13 mouse cellular contexts compared by ENCODE assay signal in the genomic region with DNA sequence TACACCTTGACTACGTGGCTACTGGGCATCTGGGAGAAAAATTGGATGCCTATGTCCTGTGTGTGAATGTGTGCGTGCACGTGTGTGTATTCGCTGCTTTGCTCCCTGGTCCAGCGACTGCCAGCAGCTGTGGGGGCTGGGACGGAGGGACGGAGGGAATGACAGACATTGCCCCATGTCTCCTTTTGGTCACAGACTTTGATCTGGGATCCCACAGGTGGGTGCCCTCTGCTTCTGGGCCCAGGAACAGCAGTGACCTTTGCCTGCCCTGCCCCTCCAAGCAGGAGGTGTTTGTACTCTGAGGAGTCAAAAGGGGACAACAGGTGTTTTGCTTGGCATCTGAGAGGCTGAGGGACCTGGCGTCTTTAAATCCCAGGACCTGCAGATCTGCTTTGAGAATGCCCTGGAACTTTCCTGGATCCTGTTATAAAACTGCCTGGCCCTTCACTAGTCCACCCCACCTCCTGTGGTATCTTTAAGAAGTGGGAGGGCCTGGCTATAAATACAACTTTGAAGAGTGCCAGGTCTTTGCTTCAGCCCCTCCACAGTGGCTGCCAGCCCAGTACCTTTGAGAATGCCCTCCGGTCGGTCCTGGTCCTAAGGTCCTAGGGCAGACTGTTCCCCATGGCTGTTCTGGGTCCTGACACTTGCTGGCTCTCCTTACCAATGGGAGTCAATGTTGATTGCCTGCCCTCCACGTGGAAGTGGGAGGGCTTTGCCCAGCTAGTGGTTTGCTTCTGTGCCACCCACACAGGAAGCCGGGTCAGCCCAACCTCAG. TPM values are rescaled to one million over a fixed set of nuclear protein-coding genes. Genes with fewer than 3 reads are reported as not detected.
DNase-seq lines count a peak whose midpoint lies in the region; ATAC-seq and TF ChIP-seq lines count a peak whose summit lies in the region.
"Had no signal": no experiment of that assay in that cellular context is flagged by ENCODE, and none has a peak within 500 bp of the region (broad histone marks: within the 10 kb centered on the region; RNA-seq: fewer than 3 reads in every experiment).

No protein-coding gene starts in this region.

- TF ChIP-seq CTCF in stomach, postnatal 0 days (IDR thresholded peaks at IDR 0.05; ENCODE audit: low read depth): no peak

- ATAC-seq in megakaryocyte, adult 5-6 weeks (ENCODE audit: poor library complexity, severe bottlenecking): no peak
- ATAC-seq in stomach, postnatal 0 days (ENCODE audit: low FRiP score, low TSS enrichment): no peak
- ATAC-seq: activated CD4-positive, CD25-positive, alpha-beta regulatory T cell, adult 4 months; intestine, embryonic 15.5 days had no signal

- H3K9me3 ChIP-seq in megakaryocyte, embryonic 14.5 days: no peaks in the 10 kb centered on the region
- H3K9me3 ChIP-seq in stomach, postnatal 0 days (ENCODE audit: control insufficient read depth, low read length): no peaks in the 10 kb centered on the region
- no peaks in the 10 kb centered on the region for H3K9me3 ChIP-seq in hindbrain, embryonic 10.5 days
- H3K9me3 ChIP-seq: intestine, embryonic 15.5 days; midbrain, embryonic 10.5 days; stomach, embryonic 15.5 days had no signal

- H3K4me1 ChIP-seq in megakaryocyte, embryonic 14.5 days: peaks cover 62% of the 10 kb centered on the region
- 0 out of 2 replicates have a peak, but pooled peaks cover 4% of the 10 kb centered on the region for H3K4me1 ChIP-seq in stomach, postnatal 0 days (replicated peaks; ENCODE audit: control insufficient read depth, insufficient read depth)
- H3K4me1 ChIP-seq in hindbrain, embryonic 10.5 days (replicated peaks): peaks cover 35% of the 10 kb centered on the region

- peak; percentile 74 for DNase-seq in gastrocnemius, adult 18-20 months (ENCODE audit: low spot score)
- DNase-seq in gastrocnemius, postnatal 14 days: no peak
- peak; percentile 69 to 75 for DNase-seq in heart, postnatal 10 days
- no peak for DNase-seq in stomach, postnatal 0 days (ENCODE audit: low spot score)
- DNase-seq in hindbrain, embryonic 10.5 days (ENCODE audit: low spot score): no peak
- DNase-seq in cerebellum, adult 8-10 months: no peak
- DNase-seq: right cerebral cortex, postnatal 25 days had no signal

- TF ChIP-seq EP300 in stomach, postnatal 0 days (optimal IDR thresholded peaks at IDR 0.05): no peak

- 0 out of 2 replicates have a peak overlapping the region, but pooled peaks have one; percentile 13 for H3K9ac ChIP-seq in stomach, postnatal 0 days (ENCODE audit: low read length)
- H3K9ac ChIP-seq: intestine, embryonic 15.5 days; stomach, embryonic 15.5 days had no signal

- intact Hi-C loops in gastrocnemius, postnatal 14 days (cut with DNase I; ENCODE audit: low total_unique reads): no loop called here
- intact Hi-C loops in heart, postnatal 10 days (cut with DNase I): no loop called here

- no peaks in the 10 kb centered on the region for H3K27me3 ChIP-seq in megakaryocyte, embryonic 14.5 days (replicated peaks)
- no peaks in the 10 kb centered on the region for H3K27me3 ChIP-seq in stomach, postnatal 0 days (ENCODE audit: control insufficient read depth, insufficient read depth, low read length)
- H3K27me3 ChIP-seq in hindbrain, embryonic 10.5 days (ENCODE audit: insufficient read depth, poor library complexity, severe bottlenecking): peaks cover 10% of the 10 kb centered on the region
- H3K27me3 ChIP-seq: intestine, embryonic 15.5 days; stomach, embryonic 15.5 days had no signal

- no peak overlapping the region for H3K4me2 ChIP-seq in stomach, postnatal 0 days (replicated peaks; ENCODE audit: low read depth)
- H3K4me2 ChIP-seq: intestine, embryonic 15.5 days; stomach, embryonic 15.5 days had no signal

- WGBS in stomach, postnatal 0 days: 80% methylated on average over 12 of the region's 12 CpGs
- 87% methylated on average over 12 of the region's 12 CpGs for WGBS in hindbrain, embryonic 10.5 days

- H3K36me3 ChIP-seq in megakaryocyte, embryonic 14.5 days (replicated peaks; ENCODE audit: low read length): peaks cover 75% of the 10 kb centered on the region
- peaks cover 6% of the 10 kb centered on the region for H3K36me3 ChIP-seq in stomach, postnatal 0 days (ENCODE audit: control insufficient read depth, insufficient read depth, low read length)
- H3K36me3 ChIP-seq in hindbrain, embryonic 10.5 days: peaks cover 60% of the 10 kb centered on the region

- peak overlapping the region; percentile 84 for H3K4me3 ChIP-seq in megakaryocyte, embryonic 14.5 days (replicated peaks)
- no peak overlapping the region for H3K4me3 ChIP-seq in stomach, postnatal 0 days (ENCODE audit: low read depth, low read length)
- H3K4me3 ChIP-seq in hindbrain, embryonic 10.5 days: no peak overlapping the region
- H3K4me3 ChIP-seq: intestine, embryonic 15.5 days; midbrain, embryonic 10.5 days; stomach, embryonic 15.5 days had no signal

- H3K27ac ChIP-seq in stomach, postnatal 0 days (replicated peaks): no peak overlapping the region
- no peak overlapping the region for H3K27ac ChIP-seq in hindbrain, embryonic 10.5 days
- H3K27ac ChIP-seq: intestine, embryonic 15.5 days; midbrain, embryonic 10.5 days; stomach, embryonic 15.5 days had no signal

RNA-seq across cellular contexts. Expression of gene Klhl21, which starts 4.6 kb away (rescaled TPM):
- 100 to 1,000 TPM in 1 of 2 experiments, 10 to 100 TPM in 1; 98.5 to 113 TPM for total RNA-seq in gastrocnemius, adult 18-20 months (2021)
- 10 to 100 TPM; 26.9 to 31.8 TPM for total RNA-seq in gastrocnemius, postnatal 14 days (2021)
- polyA plus RNA-seq in megakaryocyte, embryonic 14.5 days (2012; ENCODE audit: insufficient read depth, low replicate concordance): 4.4 and 7.1 TPM in 2 replicates
- 2.6 and 3.8 TPM in 2 replicates for total RNA-seq in megakaryocyte, adult 5-6 weeks (2015)
- 3.1 and 4.1 TPM in 2 replicates for total RNA-seq in megakaryocyte, adult 5-6 weeks (2017)
- 10 to 100 TPM; 43.5 to 49.4 TPM for total RNA-seq in heart, postnatal 10 days (2021)
- polyA plus RNA-seq in stomach, postnatal 0 days (2015; fragmentation: Nextera tagmentation; extraction: Ambion mirVana): 11.2 and 11.9 TPM in 2 replicates
- polyA plus RNA-seq in hindbrain, embryonic 10.5 days (2016; fragmentation: Nextera tagmentation; extraction: Ambion mirVana): 7.7 and 8.7 TPM in 2 replicates

RNA-seq across cellular contexts. Expression of gene Zbtb48, which starts 14.2 kb away (rescaled TPM):
- 1 to 10 TPM; 2.2 to 3.1 TPM for total RNA-seq in gastrocnemius, adult 18-20 months (2021)
- total RNA-seq in gastrocnemius, postnatal 14 days (2021): 1 to 10 TPM; 1.8 to 3.3 TPM
- polyA plus RNA-seq in megakaryocyte, embryonic 14.5 days (2012; ENCODE audit: insufficient read depth, low replicate concordance): 3.8 and 4.3 TPM in 2 replicates
- total RNA-seq in megakaryocyte, adult 5-6 weeks (2015): 6.9 and 8.1 TPM in 2 replicates
- 3.8 and 8.9 TPM in 2 replicates for total RNA-seq in megakaryocyte, adult 5-6 weeks (2017)
- total RNA-seq in heart, postnatal 10 days (2021): 1 to 10 TPM; 4.9 to 5.2 TPM
- polyA plus RNA-seq in stomach, postnatal 0 days (2015; fragmentation: Nextera tagmentation; extraction: Ambion mirVana): 10.1 and 10.6 TPM in 2 replicates
- 23.3 and 25.9 TPM in 2 replicates for polyA plus RNA-seq in hindbrain, embryonic 10.5 days (2016; fragmentation: Nextera tagmentation; extraction: Ambion mirVana)

RNA-seq across cellular contexts. Expression of gene Phf13, which starts 17.2 kb away (rescaled TPM):
- 1 to 10 TPM; 4.6 to 4.7 TPM for total RNA-seq in gastrocnemius, adult 18-20 months (2021)
- 1 to 10 TPM; 4.1 to 4.4 TPM for total RNA-seq in gastrocnemius, postnatal 14 days (2021)
- 3.9 and 7.9 TPM in 2 replicates for polyA plus RNA-seq in megakaryocyte, embryonic 14.5 days (2012; ENCODE audit: insufficient read depth, low replicate concordance)
- total RNA-seq in megakaryocyte, adult 5-6 weeks (2015): 3.9 and 5.6 TPM in 2 replicates
- total RNA-seq in megakaryocyte, adult 5-6 weeks (2017): 4.0 and 4.5 TPM in 2 replicates
- 10 to 100 TPM in 1 of 2 experiments, 1 to 10 TPM in 1; 8.5 to 11.3 TPM for total RNA-seq in heart, postnatal 10 days (2021)
- polyA plus RNA-seq in stomach, postnatal 0 days (2015; fragmentation: Nextera tagmentation; extraction: Ambion mirVana): 12.4 and 12.7 TPM in 2 replicates
- polyA plus RNA-seq in hindbrain, embryonic 10.5 days (2016; fragmentation: Nextera tagmentation; extraction: Ambion mirVana): 30.7 TPM in 2 replicates

RNA-seq across cellular contexts. Expression of gene Thap3, which starts 24.4 kb away (rescaled TPM):
- total RNA-seq in gastrocnemius, adult 18-20 months (2021): 10 to 100 TPM; 30.0 to 33.3 TPM
- total RNA-seq in gastrocnemius, postnatal 14 days (2021): 10 to 100 TPM; 28.0 to 32.2 TPM
- polyA plus RNA-seq in megakaryocyte, embryonic 14.5 days (2012; ENCODE audit: insufficient read depth, low replicate concordance): 27.3 and 48.0 TPM in 2 replicates
- 9.6 and 11.2 TPM in 2 replicates for total RNA-seq in megakaryocyte, adult 5-6 weeks (2015)
- total RNA-seq in megakaryocyte, adult 5-6 weeks (2017): 10.3 and 12.9 TPM in 2 replicates
- 10 to 100 TPM; 10.3 to 12.5 TPM for total RNA-seq in heart, postnatal 10 days (2021)
- 22.2 and 23.5 TPM in 2 replicates for polyA plus RNA-seq in stomach, postnatal 0 days (2015; fragmentation: Nextera tagmentation; extraction: Ambion mirVana)
- polyA plus RNA-seq in hindbrain, embryonic 10.5 days (2016; fragmentation: Nextera tagmentation; extraction: Ambion mirVana): 34.5 and 36.2 TPM in 2 replicates

RNA-seq across cellular contexts. Expression of gene Tas1r1, which starts 25.1 kb away (rescaled TPM):
- total RNA-seq in gastrocnemius, adult 18-20 months (2021): under 1 TPM; 0.52 to 0.91 TPM
- 1 to 10 TPM in 1 of 2 experiments, under 1 TPM in 1; 0.80 to 1.3 TPM for total RNA-seq in gastrocnemius, postnatal 14 days (2021)
- polyA plus RNA-seq in megakaryocyte, embryonic 14.5 days (2012; ENCODE audit: insufficient read depth, low replicate concordance): 0.34 TPM in 1 of 2 replicates, not detected in the other
- 0.11 and 0.16 TPM in 2 replicates for total RNA-seq in megakaryocyte, adult 5-6 weeks (2015)
- total RNA-seq in megakaryocyte, adult 5-6 weeks (2017): not detected in 2 replicates
- total RNA-seq in heart, postnatal 10 days (2021): under 1 TPM; 0.10 to 0.17 TPM
- polyA plus RNA-seq in stomach, postnatal 0 days (2015; fragmentation: Nextera tagmentation; extraction: Ambion mirVana): 0.12 and 0.16 TPM in 2 replicates
- polyA plus RNA-seq in hindbrain, embryonic 10.5 days (2016; fragmentation: Nextera tagmentation; extraction: Ambion mirVana): 0.65 and 0.67 TPM in 2 replicates
- polyA plus RNA-seq: activated CD4-positive, CD25-positive, alpha-beta regulatory T cell, adult 4 months had no signal

Comparison
In these comparisons a context has a peak if more than half of its experiments do, and no peak if none do; other contexts are left out.
1. DNase-seq: peak in gastrocnemius, adult 18-20 months (single experiment) and heart, postnatal 10 days (2 of 2); none in gastrocnemius, postnatal 14 days (single experiment), stomach, postnatal 0 days (single experiment), hindbrain, embryonic 10.5 days (single experiment) and cerebellum, adult 8-10 months (single experiment).
2. RNA of gene Klhl21, which starts 4.6 kb away (total RNA-seq): 98.5 to 113 TPM in gastrocnemius, adult 18-20 months, 43.5 to 49.4 TPM in heart, postnatal 10 days and 26.9 to 31.8 TPM in gastrocnemius, postnatal 14 days; 2.6 to 4.1 TPM in megakaryocyte, adult 5-6 weeks; every median in the first group is over 4 times any median in the second.